Mouse (Mus musculus) adrenal gland, postnatal 25 days (tissue): Measurements from ENCODE around the gene Tmem270. TPM values are rescaled to one million over a fixed set of nuclear protein-coding genes. Genes with fewer than 3 reads are reported as not detected.

ENCODE experiments used
- DNase-seq: peaks from one replicate; pipeline ENCODE4 v3.0.0; 2021; ENCODE audit warnings: mixed read lengths
- total RNA-seq: library from RNA; stranded (reverse); gene quantifications from 2 replicates; pipeline ENCODE4 v1.2.3, GENCODE M21; 2021

Tmem270 gene
- total RNA-seq, 1 experiment from 2014 or later = not detected

DNA sequence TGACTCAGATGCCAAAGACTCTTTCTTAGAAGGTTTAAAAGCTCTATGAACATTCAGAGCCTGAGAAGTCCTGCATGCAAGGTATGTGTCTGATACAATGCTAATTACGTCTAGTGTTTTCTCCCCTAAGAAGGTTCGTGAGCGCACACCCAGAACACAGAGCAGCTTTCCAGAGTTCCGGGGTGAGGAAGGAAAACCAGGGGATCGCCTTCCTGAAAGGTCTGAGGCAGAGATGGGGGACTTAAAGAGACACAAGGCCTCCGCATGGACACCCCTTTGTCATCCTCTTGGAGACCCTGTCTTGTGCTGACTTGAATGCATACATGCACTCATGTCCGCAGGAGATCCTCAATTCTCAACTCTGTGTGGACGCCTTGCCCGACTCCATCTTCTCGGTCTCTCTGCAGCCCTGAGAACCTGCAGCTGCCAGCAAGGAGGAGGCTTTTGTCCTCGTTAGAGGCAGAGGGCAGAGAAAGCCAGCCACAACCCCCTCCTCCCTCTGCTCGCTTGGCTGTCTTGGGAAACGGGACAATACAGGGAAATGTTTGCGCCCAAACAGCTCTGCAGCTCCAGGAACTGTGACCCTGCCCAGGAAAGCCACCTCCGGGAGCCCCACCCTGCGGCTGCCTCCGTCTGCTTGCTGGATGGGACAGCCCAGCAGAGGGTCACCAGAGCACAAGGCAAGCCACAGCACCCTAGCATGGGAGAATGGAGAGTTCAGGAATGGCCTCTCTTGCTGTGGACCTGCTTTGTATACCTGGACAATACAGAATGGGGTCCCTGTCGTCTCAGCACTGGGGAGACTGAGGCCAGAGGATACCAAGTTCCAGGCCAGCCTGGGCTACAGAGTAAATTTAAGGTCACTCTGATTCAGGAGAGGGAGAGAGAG, 18.8 kb downstream of the Tmem270 start:
- peak; percentile 43 for DNase-seq

DNA sequence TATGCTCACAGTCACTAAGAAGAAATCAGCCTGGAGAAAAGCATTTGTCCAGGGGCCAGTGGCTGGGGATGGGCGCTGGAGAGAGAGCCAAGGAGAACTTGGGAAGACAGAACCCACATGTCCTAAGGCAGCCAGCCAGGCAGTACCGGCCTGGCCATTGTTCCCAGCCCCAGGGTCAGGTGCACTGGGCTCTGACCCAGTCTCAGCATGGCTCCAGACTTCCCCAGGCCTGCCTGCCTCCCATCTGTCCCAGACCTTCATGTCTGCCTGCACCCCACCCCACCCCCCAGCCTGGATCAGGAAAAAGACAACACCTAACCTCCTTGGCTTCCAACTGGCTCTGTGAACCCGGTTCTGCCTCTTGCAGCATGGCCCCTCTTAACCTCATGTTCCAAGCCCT, 23.5 kb downstream of the Tmem270 start:
- DNase-seq = no peak

GRCm38 (mm10) chr5:134876801-134877200, 29.7 kb downstream of the Tmem270 start:
- no peak for DNase-seq

- DNase-seq = no peak
Measured at GRCm38 (mm10) chr5:134875245-134875644, 31.3 kb downstream of the Tmem270 start.

GRCm38 (mm10) chr5:134873956-134874879, 32.3 kb downstream of the Tmem270 start:
- no peak for DNase-seq

GRCm38 (mm10) chr5:134873034-134873433, 33.5 kb downstream of the Tmem270 start:
- no peak for DNase-seq

DNA sequence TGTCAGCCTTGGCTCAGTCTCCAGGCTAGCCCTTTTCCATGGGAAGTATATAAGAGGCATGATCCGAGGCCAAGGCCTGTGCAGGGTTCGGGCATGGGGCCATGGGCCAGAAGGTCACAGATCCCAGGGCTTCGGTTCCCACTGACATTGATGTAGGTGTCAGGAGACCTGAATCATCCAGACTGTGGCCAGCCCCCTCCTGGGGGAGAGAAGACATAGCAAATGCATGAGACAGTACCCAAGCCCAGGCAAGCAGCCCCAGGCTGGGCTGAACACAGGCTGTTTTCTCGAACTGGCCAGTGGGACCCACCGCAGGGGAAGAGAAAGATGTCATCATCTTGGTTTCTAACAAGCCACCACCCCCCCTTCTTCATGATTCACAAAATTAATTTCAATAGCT, 33.9 kb downstream of the Tmem270 start:
- DNase-seq = peak; percentile 51

DNA sequence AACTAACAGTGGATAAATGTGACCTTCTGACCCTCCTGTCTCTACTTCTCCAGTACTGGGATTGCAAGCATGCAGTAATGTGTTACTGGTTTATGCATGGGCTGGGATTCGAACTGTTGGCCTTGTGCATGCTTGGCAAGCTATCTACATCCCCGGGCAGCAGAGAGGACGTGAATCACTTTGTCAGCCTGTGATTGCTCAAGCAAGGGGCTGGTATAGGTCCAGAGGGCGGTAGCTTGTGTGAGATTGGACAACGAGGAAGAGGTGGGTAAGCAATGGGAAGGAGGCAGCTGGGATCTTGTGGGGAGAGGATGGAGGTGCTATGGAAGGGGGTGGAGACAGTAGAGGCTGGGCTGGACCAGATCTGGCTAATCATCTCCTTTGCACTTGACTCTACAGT, 38.0 kb downstream of the Tmem270 start:
- DNase-seq = no peak

GRCm38 (mm10) chr5:134867320-134868144, 39.0 kb downstream of the Tmem270 start:
- DNase-seq = no peak

DNA sequence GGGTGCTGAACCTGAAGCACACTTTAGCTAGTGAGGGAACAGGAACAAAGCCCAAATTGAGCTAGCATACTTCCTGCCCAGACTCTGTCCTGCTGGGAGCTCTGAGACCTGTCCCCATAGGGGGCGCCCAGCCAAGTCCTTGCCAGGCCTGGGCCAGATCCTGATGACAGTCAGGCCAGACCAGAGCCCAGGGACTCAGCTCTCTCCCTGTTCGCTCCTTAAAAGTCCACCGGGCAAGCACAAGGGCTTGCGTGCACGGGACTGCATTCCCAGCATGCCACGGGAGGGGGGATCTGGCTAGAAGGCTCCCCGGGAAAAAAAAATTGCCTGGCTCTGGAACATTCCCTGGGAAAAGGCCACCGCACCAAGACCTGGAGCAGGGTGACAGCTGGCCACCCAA, 41.4 kb downstream of the Tmem270 start:
- DNase-seq = peak; percentile 57

DNA sequence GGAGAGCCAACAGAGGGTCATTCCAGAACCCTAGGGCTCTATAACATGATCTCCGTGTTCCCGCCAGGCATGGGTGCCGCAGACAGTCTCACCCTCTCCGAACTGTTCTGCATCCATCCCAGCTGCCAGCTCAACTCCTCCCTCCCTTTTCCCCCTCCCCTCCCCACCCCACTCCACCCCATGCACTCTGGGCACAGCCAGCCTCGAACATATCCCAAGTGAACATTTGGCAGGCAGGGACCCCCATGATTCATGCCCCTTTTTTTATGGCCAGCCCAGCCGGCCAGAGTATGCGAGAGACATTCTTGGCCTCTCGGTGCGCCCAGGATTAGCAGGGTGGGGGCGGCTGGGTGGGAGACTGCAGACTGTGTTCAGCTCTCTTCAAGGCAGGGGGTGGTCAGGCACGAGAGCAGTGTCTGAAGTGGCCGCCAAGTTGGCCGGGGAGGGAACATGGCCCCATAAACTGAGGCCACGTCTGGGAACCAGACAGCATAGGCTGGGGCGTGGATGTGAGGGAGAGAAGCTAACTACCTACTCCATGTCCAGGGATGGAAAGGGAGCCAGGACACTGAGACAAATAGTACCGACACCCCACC, 44.5 kb downstream of the Tmem270 start:
- DNase-seq = no peak

DNA sequence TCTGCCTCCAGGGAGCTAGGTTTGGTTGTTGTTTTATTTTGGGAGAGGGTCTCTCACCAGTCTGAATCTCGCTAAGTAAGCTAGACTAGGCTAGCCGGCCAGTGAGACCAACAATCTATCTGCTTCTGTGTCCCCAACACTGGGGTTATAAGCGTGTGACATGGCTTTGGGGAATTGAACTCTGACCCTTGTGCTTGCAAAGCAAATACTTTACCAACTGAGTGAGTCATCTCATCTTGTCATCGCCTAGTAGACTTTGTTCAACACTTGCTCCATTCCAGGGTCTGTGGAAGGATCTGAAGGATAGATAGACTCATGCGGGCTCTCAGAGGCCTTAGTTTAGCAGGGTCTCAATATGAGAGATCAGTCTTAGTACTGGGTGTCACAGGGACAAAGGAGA, 47.3 kb downstream of the Tmem270 start:
- DNase-seq = no peak

- DNase-seq = no peak
Measured at GRCm38 (mm10) chr5:134858378-134858777, 48.2 kb downstream of the Tmem270 start.

DNA sequence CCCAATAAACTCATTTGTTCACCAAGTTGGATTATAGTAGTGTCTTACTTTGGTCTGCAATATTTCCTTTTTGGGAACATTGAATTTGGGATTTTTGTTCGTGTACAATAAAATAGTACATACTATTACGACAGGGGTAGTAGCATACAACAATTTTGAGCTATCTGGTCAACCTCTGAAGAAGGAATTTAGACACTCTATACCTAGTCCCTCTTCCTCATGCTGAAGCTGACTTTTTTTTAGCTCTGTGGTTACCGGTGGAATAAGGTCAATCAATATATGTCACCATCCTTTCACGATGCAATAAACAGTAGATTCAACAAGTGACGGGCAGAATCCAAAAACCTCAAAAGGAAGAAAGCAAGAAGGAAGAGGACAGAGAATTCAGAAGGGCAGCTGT, 53.7 kb downstream of the Tmem270 start:
- no peak for DNase-seq

Other genes with a start within 250 kb of the Tmem270 start
- gene Limk1, start 218.1 kb downstream of the Tmem270 start, total RNA-seq = 21.7 and 23.6 TPM in 2 replicates
- 26.9 and 30.1 TPM in 2 replicates for gene Eln, start 159.4 kb downstream of the Tmem270 start, total RNA-seq
- not detected in 2 replicates for gene Cldn13, start 8.8 kb upstream of the Tmem270 start, total RNA-seq
- 24.9 and 39.9 TPM in 2 replicates for gene Mettl27, start 25.6 kb upstream of the Tmem270 start, total RNA-seq
- not detected in 2 replicates for gene Cldn4, start 40.2 kb upstream of the Tmem270 start, total RNA-seq
- gene Cldn3, start 79.5 kb upstream of the Tmem270 start, total RNA-seq = 1.0 and 2.2 TPM in 2 replicates
- gene Abhd11, start 102.4 kb upstream of the Tmem270 start, total RNA-seq = 54.5 and 61.8 TPM in 2 replicates
- 10.4 and 11.1 TPM in 2 replicates for gene Stx1a, start 116.7 kb upstream of the Tmem270 start, total RNA-seq
- 29.6 and 38.8 TPM in 2 replicates for gene Dnajc30, start 157.5 kb upstream of the Tmem270 start, total RNA-seq
- gene Bud23, start 158.2 kb upstream of the Tmem270 start, total RNA-seq = 58.5 and 66.1 TPM in 2 replicates
- 2.2 and 4.1 TPM in 2 replicates for gene Vps37d, start 171.5 kb upstream of the Tmem270 start, total RNA-seq
- 70.1 and 79.1 TPM in 2 replicates for gene Mlxipl, start 183.2 kb upstream of the Tmem270 start, total RNA-seq
- gene Tbl2, start 242.9 kb upstream of the Tmem270 start, total RNA-seq = 31.5 and 46.0 TPM in 2 replicates